Mouse (Mus musculus) brain, adult 2 months (tissue): ENCODE measurements at regions not wholly inside any gene's neighbourhood (a gene's known extent, or its start where the extent isn't known, plus 50 kb on each side); places are given as distances from the start of the nearest gene placed in this dataset.

Source experiments
- DNase-seq: peaks from one replicate; pipeline ENCODE4 v3.0.0; 2011; ENCODE audit warnings: low read depth, low spot score

DNA sequence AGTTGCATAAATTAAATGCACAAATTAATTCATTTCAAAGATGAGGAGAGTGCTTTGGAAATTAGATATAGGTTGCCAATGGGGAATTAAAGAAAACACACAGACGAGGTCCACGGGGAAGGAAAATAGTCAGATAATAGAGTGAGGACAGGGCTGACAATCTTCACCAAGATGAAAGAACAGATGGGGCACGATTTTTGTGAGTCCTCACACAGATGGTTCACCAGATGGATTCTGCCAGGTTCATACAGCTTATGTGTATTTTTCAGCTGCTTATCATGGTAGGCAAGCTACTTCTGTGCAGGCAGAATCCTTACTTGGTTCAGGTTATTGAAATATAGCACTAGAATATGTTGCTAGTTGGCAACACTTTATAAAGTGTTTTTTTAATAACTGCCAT is 1585.4 kb upstream of the Igfbp7 start:
- DNase-seq = peak; percentile 82

DNA sequence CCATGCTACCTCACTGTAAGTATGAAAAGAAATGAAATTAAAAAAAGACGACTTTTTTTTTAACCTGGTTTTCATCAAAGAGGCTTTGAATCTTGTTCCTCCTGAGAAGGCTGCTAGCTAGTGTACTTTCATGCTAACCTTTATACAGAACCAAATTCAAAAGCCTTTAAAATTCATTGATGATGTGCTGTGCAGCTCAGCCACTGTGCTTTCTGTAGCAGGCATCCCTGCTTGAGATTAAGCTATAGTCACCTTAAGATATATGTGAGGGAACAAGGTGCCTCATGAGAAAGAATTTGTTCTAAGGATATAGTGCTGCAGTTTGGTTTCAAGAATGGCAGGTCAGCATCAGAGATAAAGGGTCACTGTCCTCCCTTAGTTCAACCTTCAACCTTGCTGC is 1581.9 kb upstream of the Igfbp7 start:
- DNase-seq = no peak

DNA sequence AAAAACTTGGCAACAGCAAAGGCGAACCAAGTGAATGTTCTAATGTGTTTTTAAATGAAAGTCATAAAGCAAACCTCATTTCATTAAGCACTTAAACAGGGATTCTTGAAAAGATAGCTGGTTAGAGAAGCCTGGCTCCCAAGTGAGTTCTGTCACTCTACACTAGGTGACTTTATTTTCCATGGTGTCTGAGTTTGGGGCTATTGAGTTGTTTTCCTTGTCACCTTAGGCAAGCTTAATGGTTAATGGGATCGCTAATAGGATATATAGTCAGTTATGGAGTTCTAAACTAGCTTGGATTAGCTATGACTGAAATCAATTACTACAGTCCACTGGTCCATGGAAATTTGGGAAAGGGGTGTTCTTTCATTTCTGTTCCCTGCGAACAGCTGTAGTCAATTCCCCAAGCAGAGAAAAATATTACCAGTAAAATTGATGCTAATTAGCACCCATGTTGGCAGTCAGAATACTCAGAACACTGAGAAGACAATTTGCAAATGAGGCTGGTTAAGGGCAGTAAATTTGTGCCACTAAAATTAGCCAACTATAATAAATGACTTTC is 1568.7 kb upstream of the Igfbp7 start:
- DNase-seq = no peak

DNA sequence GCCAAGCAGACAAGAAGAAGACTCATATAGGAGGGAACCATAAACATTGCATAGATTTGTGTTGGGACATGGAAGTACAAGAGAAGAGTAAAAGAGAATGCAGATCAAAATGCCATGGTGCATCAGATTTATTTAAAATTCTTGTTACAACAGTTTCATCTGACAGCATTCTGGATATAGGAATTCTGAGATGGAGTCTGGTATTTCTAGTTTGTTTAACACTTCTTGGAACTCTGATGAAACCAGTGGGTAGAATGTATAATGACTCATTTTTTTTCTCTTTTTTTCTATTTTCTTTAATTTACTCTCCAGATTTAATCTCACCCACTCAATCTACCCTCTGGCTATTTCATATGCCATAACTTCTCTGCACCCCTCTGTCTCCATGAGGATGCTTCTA is 1537.9 kb upstream of the Igfbp7 start:
- peak; percentile 40 for DNase-seq

DNA sequence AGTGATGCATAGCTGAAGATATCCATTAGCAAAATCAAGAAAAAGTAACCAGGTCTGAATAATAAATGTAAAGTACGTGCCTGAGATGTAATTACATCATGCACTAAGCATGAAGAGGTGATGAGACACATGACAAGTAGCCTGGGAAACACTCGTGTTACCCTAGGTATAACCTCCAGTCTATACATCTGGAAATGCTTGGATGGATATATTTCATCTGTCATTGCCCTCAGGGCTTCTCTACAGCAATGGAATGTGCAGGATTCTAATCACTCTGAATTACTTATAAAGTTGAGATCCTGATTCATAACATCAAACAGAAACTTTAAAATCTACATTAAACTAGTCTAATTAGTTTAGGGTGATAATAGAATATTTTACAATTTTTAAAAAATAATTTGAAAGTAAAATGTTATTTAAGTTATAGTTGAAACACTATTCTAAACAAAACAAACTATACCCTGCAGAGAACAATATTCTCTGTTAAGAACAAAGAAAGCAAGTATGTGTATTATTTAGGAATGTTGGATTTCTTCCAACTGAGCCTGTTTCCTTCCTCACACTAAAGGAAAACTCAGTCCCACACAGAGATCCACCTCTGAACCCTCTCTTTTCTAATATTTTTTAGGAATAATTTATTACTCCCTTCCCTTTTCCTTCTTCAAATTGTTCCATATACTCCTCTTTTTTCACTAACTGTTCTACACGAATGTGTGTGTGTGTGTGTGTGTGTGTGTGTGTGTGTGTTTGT is 1514.2 kb upstream of the Igfbp7 start:
- no peak for DNase-seq

DNA sequence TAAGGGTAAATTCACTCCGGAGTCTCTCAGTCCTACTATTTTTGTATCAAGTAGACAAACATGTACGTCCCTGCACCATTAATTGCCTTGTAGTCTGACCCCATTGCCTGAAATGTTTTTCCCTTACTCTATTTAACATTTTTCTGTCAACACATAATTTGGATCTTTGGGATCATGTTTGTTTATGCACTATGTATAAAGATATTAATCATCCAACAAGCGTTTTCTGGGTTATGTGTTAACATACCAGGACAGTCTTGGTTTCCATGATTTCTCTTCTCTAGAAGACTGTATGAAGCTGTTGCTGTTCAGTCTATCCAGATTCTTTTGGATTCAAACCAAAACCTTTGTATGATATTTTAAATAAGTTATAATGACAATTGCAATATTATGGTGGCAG is 1492.3 kb upstream of the Igfbp7 start:
- DNase-seq = no peak

DNA sequence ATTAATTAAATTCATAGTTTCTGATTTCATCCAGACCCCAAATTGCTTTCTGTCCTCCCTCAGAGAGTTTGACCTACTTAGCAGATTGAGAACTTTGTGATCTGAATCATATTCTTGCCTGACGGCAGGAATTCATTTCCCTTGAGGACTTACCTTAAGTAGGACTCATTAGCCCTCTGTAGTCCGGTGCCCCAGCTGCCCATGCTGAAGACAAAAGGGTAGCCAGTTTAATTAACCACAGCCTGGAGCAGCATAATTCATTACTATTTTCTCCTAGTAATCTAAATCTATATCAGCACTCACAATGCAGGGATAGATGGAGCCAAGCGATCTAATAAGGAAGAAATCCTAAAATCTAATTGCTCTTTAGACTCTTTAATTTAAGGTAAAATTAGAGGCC is 1470.9 kb upstream of the Igfbp7 start:
- peak; percentile 50 for DNase-seq

DNA sequence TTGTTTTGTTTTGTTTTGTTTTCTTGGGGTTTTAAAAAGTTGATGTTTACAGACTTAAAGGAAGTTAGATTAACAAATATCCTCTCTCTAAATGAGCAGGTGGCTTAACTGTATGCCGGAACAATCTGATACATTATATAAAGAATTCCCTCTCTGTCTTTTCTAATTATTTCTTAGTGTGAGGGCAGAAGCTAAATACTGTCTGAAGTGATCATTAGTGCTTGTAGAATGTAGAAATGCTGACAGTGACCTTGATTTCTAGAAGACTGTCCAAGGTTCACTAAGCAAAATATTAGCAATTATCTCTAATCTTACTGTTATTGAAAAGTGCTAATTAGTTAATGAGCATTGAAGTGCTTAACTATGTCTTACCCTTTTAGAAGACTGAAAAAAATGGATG is 1437.3 kb upstream of the Igfbp7 start:
- DNase-seq = no peak

DNA sequence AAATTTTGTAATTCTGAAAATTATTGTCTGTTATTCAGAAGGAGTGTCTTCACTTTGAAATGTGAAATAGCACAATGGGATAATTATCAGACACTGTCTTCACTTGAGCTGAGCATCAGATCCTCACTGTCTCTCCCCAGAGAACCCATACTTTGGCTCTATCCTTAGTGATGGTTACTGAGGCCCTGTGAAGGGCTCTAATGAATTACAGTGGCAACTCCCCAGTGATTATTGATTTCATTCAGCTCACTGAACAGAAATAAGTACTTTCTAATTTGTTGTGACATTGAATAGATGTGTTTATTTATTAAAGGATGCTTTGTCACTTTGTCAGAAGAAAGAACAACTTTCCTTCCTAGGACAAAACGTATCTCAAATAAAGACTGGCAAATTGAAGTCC is 1389.5 kb upstream of the Igfbp7 start:
- no peak for DNase-seq
